Mouse (Mus musculus) kidney, adult 11 months (tissue): ENCODE data around the gene Amh.

Experiments
- DNase-seq: peaks from one replicate; pipeline ENCODE4 v3.0.0; 2022

The Amh gene

GRCm38 (mm10) chr10:80829359-80830278 lies 24.6 kb downstream of the Amh start:
- no peak for DNase-seq

- DNase-seq, result peak; percentile 91
These were observed 26.1 kb downstream of the Amh start for GRCm38 (mm10) chr10:80831136-80831535.

GRCm38 (mm10) chr10:80832818-80833217 lies 27.8 kb downstream of the Amh start:
- DNase-seq, result no peak

DNA sequence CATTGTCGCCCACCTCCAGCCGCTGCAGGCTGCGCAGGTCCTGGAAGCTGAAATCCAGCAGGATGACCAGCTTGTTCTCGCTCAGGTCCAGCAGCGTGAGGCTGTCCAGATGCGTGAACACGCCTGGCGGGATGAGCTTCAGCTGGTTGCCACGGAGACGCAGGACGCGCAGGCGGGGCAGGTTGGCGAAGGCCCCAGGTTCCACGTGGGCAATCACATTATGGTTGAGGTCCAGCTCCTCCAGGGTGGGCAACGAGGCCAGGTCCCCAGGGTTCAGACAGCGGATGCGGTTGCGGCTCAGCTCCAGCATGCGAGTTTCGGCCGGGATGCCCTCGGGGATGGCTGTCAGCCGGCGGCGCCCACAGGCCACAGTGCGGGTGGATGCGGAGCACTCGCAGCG lies 30.6 kb downstream of the Amh start:
- no peak for DNase-seq

DNA sequence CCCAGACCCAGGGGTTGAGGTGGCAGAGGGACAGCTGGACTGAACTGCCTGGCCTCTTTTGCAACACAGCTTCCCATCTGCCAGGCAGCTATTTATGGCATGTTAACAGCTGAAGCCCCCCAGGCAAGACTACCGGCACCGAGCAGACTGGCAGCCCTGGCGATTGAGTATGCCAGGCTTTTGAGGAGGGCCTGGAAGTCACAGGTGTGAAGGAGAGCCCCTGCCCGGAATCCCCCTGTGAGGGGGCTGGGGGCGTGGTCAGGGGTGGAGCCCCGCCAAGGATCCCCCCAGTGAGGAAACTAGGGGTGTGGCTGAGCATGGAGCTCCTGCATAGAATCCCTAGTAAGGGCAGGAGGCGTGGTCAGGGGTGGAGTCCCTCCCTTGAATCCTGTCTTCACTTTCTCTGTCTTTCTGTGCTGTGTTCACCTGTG lies 31.9 kb downstream of the Amh start:
- no peak for DNase-seq

GRCm38 (mm10) chr10:80837827-80838226 lies 32.8 kb downstream of the Amh start:
- DNase-seq, result no peak

- DNase-seq, result no peak
These were observed 33.4 kb downstream of the Amh start for GRCm38 (mm10) chr10:80838346-80838912.

GRCm38 (mm10) chr10:80839848-80840247 lies 34.8 kb downstream of the Amh start:
- DNase-seq, result no peak

- DNase-seq, result no peak
These were observed 36.6 kb downstream of the Amh start for GRCm38 (mm10) chr10:80841685-80842084.

DNA sequence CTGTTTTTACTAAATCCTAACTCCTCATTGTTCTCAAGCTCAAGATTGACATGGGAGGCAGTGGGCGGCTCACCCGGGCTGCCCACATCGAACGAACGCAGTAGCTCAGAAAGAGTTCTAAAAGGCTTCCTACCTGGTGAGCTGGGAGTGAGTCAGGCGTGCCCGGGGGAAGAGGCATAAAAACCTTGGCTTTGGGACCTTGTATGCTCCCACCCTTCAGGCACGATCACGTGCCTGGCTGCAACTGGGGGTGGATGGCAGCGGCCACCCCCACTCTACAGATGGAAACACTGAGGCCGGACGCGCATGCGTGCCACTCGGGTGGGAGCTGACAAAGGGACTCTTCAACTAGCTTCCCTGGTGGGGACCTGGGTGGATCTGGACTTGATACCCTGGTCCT lies 37.3 kb downstream of the Amh start:
- DNase-seq, result no peak

- DNase-seq, result no peak
These were observed 38.3 kb downstream of the Amh start for GRCm38 (mm10) chr10:80843087-80843930.

- DNase-seq, result no peak
These were observed 39.0 kb downstream of the Amh start, which contains the start of gene Lingo3 for GRCm38 (mm10) chr10:80843931-80844547. TSS of gene Lingo3 (minus strand) at chr10:80844039.

DNA sequence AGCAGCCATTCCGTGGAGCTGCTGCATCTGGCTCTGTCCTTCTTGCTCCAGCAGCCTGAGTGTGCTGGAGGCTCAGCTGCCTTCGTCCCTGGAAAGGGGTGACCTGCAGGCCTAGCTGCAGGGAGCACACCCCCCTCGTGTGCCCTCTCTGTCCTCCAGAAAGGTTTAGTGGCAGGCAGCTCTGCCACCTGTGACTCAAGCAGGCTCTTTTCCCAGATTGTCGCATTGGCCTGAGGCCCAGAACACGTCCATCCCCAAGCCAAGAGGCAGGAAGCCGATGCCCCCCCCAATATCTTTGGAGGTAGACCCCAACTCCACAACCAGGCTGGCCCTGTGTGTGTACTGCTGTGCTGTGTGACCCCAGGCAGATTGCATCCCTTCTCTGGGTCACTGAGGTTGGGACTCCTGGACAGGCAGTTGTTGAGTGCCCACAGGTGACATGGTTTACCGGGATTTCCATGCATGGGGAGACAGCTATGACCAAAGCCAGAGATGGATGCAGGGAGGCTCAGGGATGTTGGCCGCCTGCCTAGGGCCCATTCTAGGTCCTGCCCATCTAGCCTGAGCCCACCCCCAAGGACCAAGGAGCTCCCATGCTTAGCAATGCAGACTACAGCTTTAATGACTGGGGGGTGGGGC lies 40.1 kb downstream of the Amh start:
- DNase-seq, result no peak

DNA sequence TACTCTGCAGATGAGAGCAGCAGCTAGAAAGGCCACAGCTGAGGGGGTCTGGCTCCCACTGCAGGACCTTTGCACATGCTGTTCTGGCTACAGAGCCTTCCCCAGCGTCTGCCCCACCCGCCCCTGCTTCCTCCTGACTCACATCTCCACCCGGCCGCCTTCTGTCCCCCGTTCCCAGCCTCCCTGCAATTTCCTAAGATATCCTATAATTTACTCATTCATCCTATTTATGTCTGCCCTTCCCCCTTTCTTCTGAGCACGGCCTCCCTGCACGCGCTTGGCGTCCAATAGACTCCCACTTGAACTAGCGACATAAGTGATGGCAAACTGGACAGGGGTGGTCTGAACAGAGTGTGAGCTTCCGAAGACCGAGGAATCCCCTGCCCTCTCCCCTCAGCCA lies 40.7 kb downstream of the Amh start:
- no peak for DNase-seq

- DNase-seq, result peak; percentile 47
These were observed 43.5 kb downstream of the Amh start for GRCm38 (mm10) chr10:80848571-80848970.

GRCm38 (mm10) chr10:80854913-80855748 lies 50.1 kb downstream of the Amh start, which contains the start of the genes Lsm7 and Sppl2b:
TSS of gene Lsm7 (minus strand) at chr10:80855209.
TSS of gene Sppl2b (plus strand) at chr10:80855275.
- DNase-seq, result peak; percentile 93

DNA sequence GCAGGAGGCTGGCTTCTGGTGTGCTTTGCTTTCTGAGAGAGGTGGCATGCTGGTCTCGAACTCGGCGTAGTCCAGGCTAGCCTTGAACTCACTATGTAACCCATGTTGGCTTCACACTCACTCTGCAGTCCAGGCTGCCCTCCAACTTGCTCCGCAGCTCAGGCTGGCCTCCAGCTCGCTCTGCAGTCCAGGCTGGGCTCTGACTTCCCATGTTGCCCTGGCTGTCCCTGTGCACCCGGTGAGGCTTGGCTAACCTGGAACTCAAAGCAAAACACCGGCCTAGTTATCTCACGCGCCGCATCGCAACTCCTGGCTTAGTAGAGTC lies 50.7 kb downstream of the Amh start:
- DNase-seq, result no peak

DNA sequence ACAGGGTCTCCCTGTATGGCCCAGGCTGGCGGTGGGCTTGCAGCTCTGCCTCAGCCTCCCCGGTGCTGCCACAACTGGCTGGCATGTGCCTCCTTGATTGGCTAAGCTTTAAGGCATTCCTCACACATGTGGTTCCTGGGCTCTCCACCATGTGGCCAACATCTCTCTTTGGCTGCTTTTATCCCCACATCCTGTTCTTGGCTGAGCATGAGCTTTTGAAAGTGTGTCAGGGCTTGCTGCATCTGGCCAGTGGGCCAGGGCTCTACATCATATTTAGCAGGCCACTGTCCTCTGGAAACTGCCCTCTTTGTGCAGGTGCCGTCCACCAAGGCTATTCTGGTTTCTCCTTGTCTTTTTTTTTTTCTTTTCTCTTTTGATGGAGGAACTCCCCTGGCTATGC lies 51.2 kb downstream of the Amh start:
- no peak for DNase-seq

DNA sequence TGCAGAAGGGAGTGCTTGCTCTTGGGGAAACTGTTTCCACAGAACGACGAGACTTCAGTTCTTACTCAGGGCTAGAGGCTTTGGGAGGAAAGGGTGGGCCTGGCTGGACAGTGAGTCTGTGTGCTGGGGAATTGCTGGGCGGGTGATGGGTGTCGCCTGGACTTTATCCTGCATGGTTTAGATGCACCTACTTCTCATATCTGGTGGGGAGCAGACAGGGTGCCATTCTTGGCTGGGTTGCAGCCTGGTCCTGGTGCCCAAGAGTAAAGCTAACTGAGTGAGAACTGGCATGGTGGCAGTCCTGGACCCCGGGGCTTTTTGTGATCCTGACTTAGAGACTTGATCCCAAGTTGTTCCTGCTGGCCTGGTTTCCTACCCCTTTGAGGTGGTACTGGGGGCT lies 51.9 kb downstream of the Amh start:
- DNase-seq, result no peak
